Mouse (Mus musculus): ENCODE results near the gene Selenos. TPM values are rescaled to one million over a fixed set of nuclear protein-coding genes. Genes with fewer than 3 reads are reported as not detected.

The Selenos gene
- polyA plus RNA-seq, 1 experiment from 2014 or later = 101 TPM

DNA sequence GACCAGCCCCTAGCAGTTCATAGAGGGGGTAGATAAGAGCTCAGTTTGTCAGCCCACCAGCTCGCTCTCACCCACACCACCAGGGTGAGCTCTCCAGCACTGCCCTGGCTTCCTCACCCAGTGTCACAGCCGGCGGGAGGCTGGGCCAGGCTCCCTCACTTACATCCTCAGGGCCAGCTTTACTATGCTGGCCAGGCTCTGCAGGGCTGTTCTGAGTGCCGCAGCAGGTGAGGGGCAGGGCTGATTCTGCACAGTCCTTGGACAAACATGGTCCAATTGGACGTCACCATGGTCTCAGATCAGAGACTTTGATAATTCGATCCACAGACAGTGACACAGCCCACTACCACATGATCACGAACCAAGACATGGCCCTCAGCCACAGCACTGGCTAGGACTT lies 12.1 kb downstream of the Selenos start:
- no peaks in the 10 kb centered on the region for H3K9me3 ChIP-seq
- no peak overlapping the region for H3K4me3 ChIP-seq
- H3K4me2 ChIP-seq = no peak overlapping the region
- no peaks in the 10 kb centered on the region for H3K4me1 ChIP-seq
- 0 out of 2 replicates have a peak, but pooled peaks have one; percentile 27 for ATAC-seq (ENCODE audit: borderline replicate concordance, extremely low read depth, low FRiP score, low TSS enrichment)
- H3K9ac ChIP-seq = no peak overlapping the region
- WGBS = 75% methylated on average over 7 of the region's 7 CpGs
- no peaks in the 10 kb centered on the region for H3K27me3 ChIP-seq
- H3K36me3 ChIP-seq = peaks cover 56% of the 10 kb centered on the region
- H3K27ac ChIP-seq = no peak overlapping the region

DNA sequence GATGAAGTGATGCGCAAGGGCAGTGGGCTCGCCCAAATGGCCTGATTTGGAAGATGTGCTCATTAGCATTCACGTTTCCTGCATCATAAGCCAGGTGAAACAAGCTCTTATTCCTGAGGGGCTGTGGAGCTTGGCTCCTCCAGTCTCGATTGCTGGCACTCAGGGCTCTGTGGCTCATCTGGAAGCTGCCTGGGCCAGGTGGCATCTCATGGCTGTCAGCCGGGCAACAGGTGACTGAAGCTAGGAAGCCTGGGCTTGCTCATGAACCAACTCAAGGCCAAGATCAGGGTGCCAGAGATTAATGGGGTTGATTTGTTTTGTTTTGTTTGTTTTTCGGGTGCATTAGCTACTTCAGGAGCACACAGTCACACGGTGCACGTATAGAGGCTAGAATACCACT lies 13.2 kb downstream of the Selenos start:
- Histone ChIP-seq H3K36me3 (peaks cover 46% of the 10 kb centered on the region), H3K27me3 (no peaks in the 10 kb centered on the region), H3K9me3 (no peaks in the 10 kb centered on the region), H3K4me1 (no peaks in the 10 kb centered on the region), H3K9ac (no peak overlapping the region), H3K4me3 (no peak overlapping the region), H3K27ac (no peak overlapping the region), H3K4me2 (no peak overlapping the region)
- no peak for ATAC-seq (ENCODE audit: borderline replicate concordance, extremely low read depth, low FRiP score, low TSS enrichment)
- WGBS = 86% methylated on average over 8 of the region's 8 CpGs

DNA sequence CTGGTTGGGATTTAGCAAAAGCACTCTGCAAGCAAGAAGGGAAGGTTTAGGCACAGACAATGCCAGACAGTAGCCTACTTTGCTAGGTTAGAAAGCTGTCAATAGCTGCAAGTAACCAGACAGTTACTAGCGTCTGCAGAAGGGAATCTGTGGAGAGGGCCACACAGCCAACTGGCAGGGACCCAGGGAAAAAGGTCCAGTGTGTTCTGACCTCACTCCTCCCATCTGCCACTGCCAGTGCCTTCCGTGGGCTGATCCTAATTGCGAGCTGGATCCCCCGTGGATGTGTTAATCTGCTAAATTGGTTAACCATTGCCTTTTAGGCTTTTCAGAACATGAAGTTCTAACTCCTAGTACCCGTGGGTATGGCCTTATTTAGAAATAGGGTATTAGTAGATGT lies 14.7 kb downstream of the Selenos start:
- peaks cover 32% of the 10 kb centered on the region for H3K36me3 ChIP-seq
- no peak overlapping the region for H3K4me2 ChIP-seq
- 64% methylated on average over 5 of the region's 5 CpGs for whole genome bisulfite sequencing
- H3K4me1 ChIP-seq = no peaks in the 10 kb centered on the region
- H3K9ac ChIP-seq = no peak overlapping the region
- no peak overlapping the region for H3K4me3 ChIP-seq
- H3K27ac ChIP-seq = no peak overlapping the region
- no peaks in the 10 kb centered on the region for H3K9me3 ChIP-seq
- H3K27me3 ChIP-seq = no peaks in the 10 kb centered on the region
- no peak for ATAC-seq (ENCODE audit: borderline replicate concordance, extremely low read depth, low FRiP score, low TSS enrichment)

GRCm38 (mm10) chr7:66098803-66099202 lies 19.4 kb downstream of the Selenos start:
- H3K9me3 ChIP-seq = no peaks in the 10 kb centered on the region
- H3K27me3 ChIP-seq = peaks cover 6% of the 10 kb centered on the region; the same call in 1 of the 2 replicates
- 70% methylated on average over 7 of the region's 7 CpGs for WGBS
- H3K9ac ChIP-seq = no peak overlapping the region
- ATAC-seq (ENCODE audit: borderline replicate concordance, extremely low read depth, low FRiP score, low TSS enrichment) = no peak
- no peak overlapping the region for H3K4me2 ChIP-seq
- H3K4me1 ChIP-seq = no peaks in the 10 kb centered on the region
- H3K4me3 ChIP-seq = no peak overlapping the region
- no peak overlapping the region for H3K27ac ChIP-seq
- H3K36me3 ChIP-seq = no peaks in the 10 kb centered on the region

- Histone ChIP-seq H3K4me1 (peaks cover 15% of the 10 kb centered on the region), H3K9ac (no peak overlapping the region), H3K4me2 (no peak overlapping the region), H3K36me3 (no peaks in the 10 kb centered on the region), H3K9me3 (no peaks in the 10 kb centered on the region), H3K27me3 (peaks cover 6% of the 10 kb centered on the region; the same call in 1 of the 2 replicates), H3K4me3 (no peak overlapping the region), H3K27ac (no peak overlapping the region)
- WGBS = 3% methylated on average over 4 of the region's 4 CpGs
- ATAC-seq (ENCODE audit: borderline replicate concordance, extremely low read depth, low FRiP score, low TSS enrichment) = no peak
Measured at GRCm38 (mm10) chr7:66101866-66102265, 22.4 kb downstream of the Selenos start.

GRCm38 (mm10) chr7:66104531-66104930 lies 25.1 kb downstream of the Selenos start:
- no peaks in the 10 kb centered on the region for H3K9me3 ChIP-seq
- no peak overlapping the region for H3K4me2 ChIP-seq
- no peak for ATAC-seq (ENCODE audit: borderline replicate concordance, extremely low read depth, low FRiP score, low TSS enrichment)
- no peaks in the 10 kb centered on the region for H3K36me3 ChIP-seq
- no peak overlapping the region for H3K4me3 ChIP-seq
- 82% methylated on average over 5 of the region's 5 CpGs for WGBS
- no peak overlapping the region for H3K9ac ChIP-seq
- H3K27ac ChIP-seq = no peak overlapping the region
- H3K27me3 ChIP-seq = peaks cover 6% of the 10 kb centered on the region; the same call in 1 of the 2 replicates
- H3K4me1 ChIP-seq = peaks cover 33% of the 10 kb centered on the region

GRCm38 (mm10) chr7:66105771-66106170 lies 26.3 kb downstream of the Selenos start:
- Histone ChIP-seq H3K36me3 (no peaks in the 10 kb centered on the region), H3K9me3 (no peaks in the 10 kb centered on the region), H3K27ac (no peak overlapping the region), H3K4me3 (no peak overlapping the region), H3K9ac (no peak overlapping the region), H3K4me2 (no peak overlapping the region), H3K4me1 (peaks cover 33% of the 10 kb centered on the region), H3K27me3 (peaks cover 3% of the 10 kb centered on the region; the same call in 1 of the 2 replicates)
- no peak for ATAC-seq (ENCODE audit: borderline replicate concordance, extremely low read depth, low FRiP score, low TSS enrichment)
- WGBS = 26% methylated on average over 4 of the region's 4 CpGs

- no peaks in the 10 kb centered on the region for H3K36me3 ChIP-seq
- no peak overlapping the region for H3K4me3 ChIP-seq
- 38% methylated on average over 7 of the region's 7 CpGs for WGBS
- ATAC-seq (ENCODE audit: borderline replicate concordance, extremely low read depth, low FRiP score, low TSS enrichment) = no peak
- peaks cover 39% of the 10 kb centered on the region for H3K4me1 ChIP-seq
- H3K27me3 ChIP-seq = no peaks in the 10 kb centered on the region
- no peaks in the 10 kb centered on the region for H3K9me3 ChIP-seq
- peak overlapping the region; percentile 23; the same call in 1 of the 2 replicates for H3K4me2 ChIP-seq
- peak overlapping the region; percentile 57 for H3K27ac ChIP-seq
- 0 out of 2 replicates have a peak overlapping the region, but pooled peaks have one; percentile 10 for H3K9ac ChIP-seq
Measured at GRCm38 (mm10) chr7:66106581-66107056, 27.2 kb downstream of the Selenos start.

- H3K36me3 ChIP-seq = no peaks in the 10 kb centered on the region
- peaks cover 44% of the 10 kb centered on the region for H3K4me1 ChIP-seq
- no peak overlapping the region for H3K4me3 ChIP-seq
- no peak overlapping the region for H3K27ac ChIP-seq
- ATAC-seq (ENCODE audit: borderline replicate concordance, extremely low read depth, low FRiP score, low TSS enrichment) = no peak
- peak overlapping the region; percentile 23; the same call in 1 of the 2 replicates for H3K4me2 ChIP-seq
- no peak overlapping the region for H3K9ac ChIP-seq
- WGBS = 46% methylated on average over 11 of the region's 11 CpGs
- no peaks in the 10 kb centered on the region for H3K27me3 ChIP-seq
- H3K9me3 ChIP-seq = no peaks in the 10 kb centered on the region
Measured at GRCm38 (mm10) chr7:66107206-66107605, 27.8 kb downstream of the Selenos start.

GRCm38 (mm10) chr7:66107930-66108329 lies 28.5 kb downstream of the Selenos start:
- Histone ChIP-seq H3K4me2 (no peak overlapping the region; the same call in 1 of the 2 replicates), H3K36me3 (no peaks in the 10 kb centered on the region), H3K4me1 (peaks cover 48% of the 10 kb centered on the region), H3K4me3 (no peak overlapping the region), H3K27ac (no peak overlapping the region), H3K27me3 (no peaks in the 10 kb centered on the region), H3K9ac (no peak overlapping the region), H3K9me3 (no peaks in the 10 kb centered on the region)
- WGBS = 9% methylated on average over 7 of the region's 7 CpGs
- no peak for ATAC-seq (ENCODE audit: borderline replicate concordance, extremely low read depth, low FRiP score, low TSS enrichment)

DNA sequence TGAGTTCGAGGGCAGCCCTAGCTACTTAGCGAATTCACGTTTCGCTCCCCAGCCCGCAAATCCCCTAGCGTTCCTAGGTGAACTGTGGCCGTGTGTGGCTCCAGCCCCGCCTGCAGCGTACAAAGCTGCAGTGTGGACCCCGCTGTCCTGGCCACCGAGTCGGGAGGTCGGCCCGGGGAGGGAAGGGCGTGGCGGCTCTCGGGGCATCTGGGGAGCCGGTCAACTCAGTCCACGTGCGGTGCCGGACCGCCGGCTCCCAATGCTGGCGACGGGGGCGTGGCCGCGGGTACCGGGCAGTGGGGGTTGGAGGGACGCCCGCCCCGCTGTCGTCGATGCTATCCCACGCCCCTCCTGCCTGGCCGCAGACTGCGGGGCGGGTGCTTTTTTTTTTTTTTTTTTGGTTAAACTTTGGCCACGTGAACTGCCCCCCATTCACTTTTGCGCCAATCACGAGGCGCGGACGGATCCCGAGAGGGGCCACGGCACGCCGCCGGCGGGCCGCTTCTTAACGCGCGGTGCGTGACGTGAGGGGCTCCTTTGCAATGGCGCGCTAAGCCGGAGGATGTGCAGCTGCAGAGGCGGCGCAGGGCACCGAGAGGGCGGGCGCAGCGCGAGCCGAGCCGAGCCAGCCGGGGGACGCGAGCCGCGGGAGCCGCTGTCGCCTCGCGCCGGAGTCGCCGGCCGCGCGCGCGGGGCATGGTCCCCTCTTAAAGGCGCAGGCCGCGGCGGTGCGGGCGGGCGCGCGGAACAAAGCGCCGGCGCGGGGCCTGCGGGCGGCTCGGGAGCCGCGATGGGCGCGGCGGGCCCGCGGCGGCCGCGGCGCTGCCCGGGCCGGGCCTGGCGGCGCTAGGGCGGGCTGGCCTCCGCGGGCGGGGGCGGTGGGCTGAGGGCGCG lies 29.8 kb downstream of the Selenos start, which contains the start of gene Chsy1:
Gene Chsy1 (plus strand): TSS at position 555 of the 894 bp plus-strand sequence.
- Histone ChIP-seq H3K4me1 (peaks cover 58% of the 10 kb centered on the region), H3K4me3 (peak within 1 kb of the TSS; percentile 91), H3K9ac (peak within 1 kb of the TSS; percentile 71), H3K36me3 (no peaks in the 10 kb centered on the region), H3K9me3 (no peaks in the 10 kb centered on the region), H3K27me3 (no peaks in the 10 kb centered on the region), H3K4me2 (peak within 1 kb of the TSS; percentile 71), H3K27ac (peak within 1 kb of the TSS; percentile 91)
- peak; percentile 86 for ATAC-seq (ENCODE audit: borderline replicate concordance, extremely low read depth, low FRiP score, low TSS enrichment)
- WGBS = under 1% methylated on average over 99 of the region's 123 CpGs
